Mouse (Mus musculus) intestine, postnatal 0 days (tissue): ENCODE measurements around the gene Tmem161b. TPM values are rescaled to one million over a fixed set of nuclear protein-coding genes. Genes with fewer than 3 reads are reported as not detected.
"Not testable (repeated sequence)": the region's sequence is repeated elsewhere in the genome, so short reads cannot be mapped to it uniquely, and the experiment has no call there.

Experiments used
- ATAC-seq: fragments of 200-750 bp; cut with Nextera tagmentation; 2 replicates; pipeline ENCODE4 v1.8.0; 2017; ENCODE audit warnings: mild to moderate bottlenecking, moderate TSS enrichment, moderate library complexity
- H3K27ac ChIP-seq: fragments of 300-500 bp; sonication (generic); 2 replicates; pipeline ENCODE4 v1.5.1; 2014; ENCODE audit warnings: mild to moderate bottlenecking, low read depth, low read length, moderate library complexity
- H3K27me3 ChIP-seq: fragments of 300-500 bp; sonication (generic); replicated peaks from 2 replicates; pipeline ENCODE4 v1.6.1; 2014; ENCODE audit warnings: low read length, mixed read lengths; ENCODE audit not compliant: control insufficient read depth, insufficient read depth
- H3K36me3 ChIP-seq: fragments of 300-500 bp; sonication (generic); 2 replicates; pipeline ENCODE4 v1.6.1; 2014; ENCODE audit warnings: mild to moderate bottlenecking, moderate library complexity; ENCODE audit not compliant: control insufficient read depth, insufficient read depth
- H3K4me1 ChIP-seq: fragments of 300-500 bp; sonication (generic); replicated peaks from 2 replicates; pipeline ENCODE4 v1.6.1; 2014; ENCODE audit warnings: antibody characterized with exemption, low read length, mixed read lengths; ENCODE audit not compliant: control insufficient read depth, insufficient read depth
- H3K4me2 ChIP-seq: fragments of 300-500 bp; sonication (generic); replicated peaks from 2 replicates; pipeline ENCODE4 v1.6.1; 2014; ENCODE audit warnings: low read depth, mild to moderate bottlenecking, moderate library complexity
- H3K4me3 ChIP-seq: fragments of 300-500 bp; sonication (generic); 2 replicates; pipeline ENCODE4 v1.5.1; 2014; ENCODE audit warnings: low read depth, low read length
- H3K9ac ChIP-seq: fragments of 300-500 bp; sonication (generic); 2 replicates; pipeline ENCODE4 v1.6.1; 2014; ENCODE audit warnings: mild to moderate bottlenecking, low read depth, low read length
- H3K9me3 ChIP-seq: fragments of 300-500 bp; sonication (generic); 2 replicates; pipeline ENCODE4 v1.6.1; 2016; ENCODE audit warnings: mixed run types; ENCODE audit not compliant: control insufficient read depth
- CTCF ChIP-seq: sonication (generic); IDR thresholded peaks from 2 replicates; pipeline ENCODE4 v1.5.1; 2016; ENCODE audit warnings: low read depth, mild to moderate bottlenecking, control low read depth, antibody characterized with exemption, moderate library complexity
- WGBS: fragments of 180-500 bp; shearing (Covaris S2); extraction: QIAGEN DNeasy Blood & Tissue Kit; methylation state at CpG from one replicate; pipeline ENCODE4 v1.1.7; 2014; 5-methylcytosine and 5-hydroxymethylcytosine counted together
- polyA plus RNA-seq: library from polyadenylated mRNA; unstranded; fragments of >200 nt; fragmentation: Nextera tagmentation; extraction: Ambion mirVana; gene quantifications from 2 replicates; pipeline ENCODE4 v1.2.1, GENCODE M21; 2015

Gene Tmem161b
- polyA plus RNA-seq, 1 experiment from 2014 or later, result 42.8 TPM

GRCm38 (mm10) chr13:84236768-84237167, 14.7 kb downstream of the Tmem161b start:
- Histone ChIP-seq H3K36me3 (peaks cover 6% of the 10 kb centered on the region; the same call in 1 of the 2 replicates), H3K4me3 (no peak overlapping the region), H3K9ac (no peak overlapping the region), H3K9me3 (no peaks in the 10 kb centered on the region), H3K4me1 (no peaks in the 10 kb centered on the region), H3K4me2 (no peak overlapping the region), H3K27ac (no peak overlapping the region), H3K27me3 (no peaks in the 10 kb centered on the region)
- WGBS, result 85% methylated on average over 7 of the region's 7 CpGs
- no peak for ATAC-seq
- no peak for TF ChIP-seq CTCF

DNA sequence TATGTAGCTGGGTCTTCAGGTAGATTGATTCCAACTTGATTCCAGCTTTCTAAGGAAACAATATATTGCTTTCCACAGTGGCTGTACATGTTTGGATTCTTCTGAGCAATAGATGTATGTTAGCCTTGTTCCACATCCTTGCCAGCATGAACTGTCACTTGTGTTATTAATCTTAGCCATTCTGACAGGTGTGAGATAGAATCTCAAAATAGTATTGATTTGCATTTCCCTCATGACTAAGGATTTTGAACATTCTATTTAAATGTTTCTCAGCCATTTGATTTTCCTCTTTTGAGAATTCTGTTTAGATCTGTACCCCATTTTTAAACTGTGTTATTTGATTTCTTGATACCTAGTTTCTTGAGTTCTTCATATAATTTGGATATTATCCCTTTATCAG, 16.1 kb downstream of the Tmem161b start:
- Histone ChIP-seq H3K36me3 (peaks cover 6% of the 10 kb centered on the region; the same call in 1 of the 2 replicates), H3K4me2 (no peak overlapping the region), H3K9ac (no peak overlapping the region), H3K9me3 (no peaks in the 10 kb centered on the region), H3K27ac (no peak overlapping the region), H3K4me3 (no peak overlapping the region), H3K27me3 (no peaks in the 10 kb centered on the region), H3K4me1 (no peaks in the 10 kb centered on the region)
- no peak for TF ChIP-seq CTCF
- ATAC-seq, result no peak

DNA sequence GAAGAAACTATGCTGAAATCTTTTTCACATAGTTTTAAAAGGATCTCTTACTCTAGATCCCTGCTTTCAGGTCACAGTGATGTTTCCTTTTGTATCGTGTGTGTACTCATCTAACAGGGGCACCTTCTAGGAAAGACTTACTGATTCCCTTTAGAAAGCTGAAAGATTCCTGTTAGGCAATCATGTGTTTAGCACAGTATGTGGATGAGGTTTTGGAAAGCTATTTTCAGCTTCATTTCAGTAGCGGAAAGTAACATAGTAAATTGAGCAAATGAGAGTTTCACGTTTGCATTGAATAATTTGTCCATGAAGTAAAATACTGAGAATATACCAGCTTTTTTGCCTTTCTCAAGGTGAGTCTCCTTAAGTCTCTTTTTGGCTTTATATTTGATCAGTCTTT, 26.0 kb downstream of the Tmem161b start:
- Histone ChIP-seq H3K36me3 (no peaks in the 10 kb centered on the region), H3K9me3 (no peaks in the 10 kb centered on the region), H3K4me3 (no peak overlapping the region), H3K4me1 (no peaks in the 10 kb centered on the region), H3K27me3 (no peaks in the 10 kb centered on the region), H3K27ac (no peak overlapping the region), H3K9ac (no peak overlapping the region), H3K4me2 (no peak overlapping the region)
- no peak for ATAC-seq
- WGBS, result 88% methylated on average over 3 of the region's 3 CpGs
- no peak for TF ChIP-seq CTCF

DNA sequence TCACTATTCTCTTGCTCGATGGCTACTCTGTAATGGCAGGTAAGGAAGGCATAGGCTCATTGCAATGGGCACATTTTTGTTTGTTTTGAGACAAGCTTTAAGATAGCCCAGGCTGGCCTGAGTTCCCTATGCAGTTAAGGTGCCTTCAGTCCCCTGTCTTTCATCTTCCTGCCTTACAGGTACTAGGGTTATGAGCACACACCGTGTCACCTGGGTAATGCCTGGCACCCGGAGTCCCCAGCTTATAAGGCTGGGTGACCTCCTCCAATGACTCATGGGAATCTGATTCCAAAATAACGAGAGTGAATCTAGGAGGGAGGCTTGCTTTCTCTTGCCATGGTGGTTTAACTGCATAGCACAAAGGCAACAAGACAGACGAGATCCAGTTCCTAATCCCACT, 29.2 kb downstream of the Tmem161b start:
- Histone ChIP-seq H3K4me3 (no peak overlapping the region), H3K36me3 (0 out of 2 replicates have a peak, but pooled peaks cover 4% of the 10 kb centered on the region), H3K27ac (no peak overlapping the region), H3K9me3 (no peaks in the 10 kb centered on the region), H3K27me3 (no peaks in the 10 kb centered on the region), H3K4me1 (no peaks in the 10 kb centered on the region), H3K4me2 (no peak overlapping the region), H3K9ac (no peak overlapping the region)
- WGBS, result 79% methylated on average over 5 of the region's 5 CpGs
- no peak for ATAC-seq
- no peak for TF ChIP-seq CTCF

- Histone ChIP-seq H3K9me3 (no peaks in the 10 kb centered on the region), H3K9ac (no peak overlapping the region)
Observed at GRCm38 (mm10) chr13:84255047-84255446, 33.0 kb downstream of the Tmem161b start.

GRCm38 (mm10) chr13:84264418-84264817, 42.3 kb downstream of the Tmem161b start:
- not testable (repeated sequence) for H3K4me3 ChIP-seq, H3K4me1 ChIP-seq, H3K4me2 ChIP-seq, H3K9me3 ChIP-seq, H3K27me3 ChIP-seq, H3K27ac ChIP-seq, H3K9ac ChIP-seq
- ATAC-seq, result peak; percentile 78
- WGBS, result 44% methylated on average over 1 of the region's 1 CpGs
- peaks cover 23% of the 10 kb centered on the region; the same call in 1 of the 2 replicates for H3K36me3 ChIP-seq

More at GRCm38 (mm10) chr13:84255047-84255446, 33.0 kb downstream of the Tmem161b start:
- no peak overlapping the region for H3K4me2 ChIP-seq
- no peaks in the 10 kb centered on the region for H3K4me1 ChIP-seq
- no peak for ATAC-seq
- no peak overlapping the region for H3K27ac ChIP-seq
- H3K36me3 ChIP-seq, result peaks cover 11% of the 10 kb centered on the region; the same call in 1 of the 2 replicates
- no peak for TF ChIP-seq CTCF
- 90% methylated on average over 1 of the region's 1 CpGs for WGBS
- no peaks in the 10 kb centered on the region for H3K27me3 ChIP-seq
- no peak overlapping the region for H3K4me3 ChIP-seq

- WGBS, result 97% methylated on average over 5 of the region's 5 CpGs
Observed at GRCm38 (mm10) chr13:84276246-84276645, 54.1 kb downstream of the Tmem161b start.

More at GRCm38 (mm10) chr13:84276246-84276645, 54.1 kb downstream of the Tmem161b start:
- H3K4me2 ChIP-seq, result no peak overlapping the region
- no peak for ATAC-seq
- no peak overlapping the region for H3K27ac ChIP-seq
- H3K27me3 ChIP-seq, result no peaks in the 10 kb centered on the region
- no peak overlapping the region for H3K9ac ChIP-seq
- peaks cover 16% of the 10 kb centered on the region for H3K36me3 ChIP-seq
- H3K4me1 ChIP-seq, result no peaks in the 10 kb centered on the region
- no peak for TF ChIP-seq CTCF
- no peak overlapping the region for H3K4me3 ChIP-seq
- no peaks in the 10 kb centered on the region for H3K9me3 ChIP-seq
